Mouse (Mus musculus) forebrain, postnatal 0 days (tissue): ENCODE results near the gene Ppp1cc. TPM values are rescaled to one million over a fixed set of nuclear protein-coding genes. Genes with fewer than 3 reads are reported as not detected.

Experiments used
- ATAC-seq: fragments of 200-750 bp; cut with Nextera tagmentation; 2 replicates; pipeline ENCODE4 v1.8.0; 2017; ENCODE audit warnings: mild to moderate bottlenecking, moderate library complexity
- DNase-seq: peaks from one replicate; pipeline ENCODE4 v3.0.0-alpha.2; 2015
- H3K27ac ChIP-seq: fragments of 300-500 bp; sonication (generic); 2 replicates; pipeline ENCODE4 v1.5.1; 2014; ENCODE audit warnings: low read depth, mild to moderate bottlenecking, antibody characterized with exemption, low read length, moderate library complexity, mixed read lengths
- H3K27me3 ChIP-seq: fragments of 300-500 bp; sonication (generic); 2 replicates; pipeline ENCODE4 v1.6.1; 2014; ENCODE audit warnings: mild to moderate bottlenecking, low read length, mixed read lengths; ENCODE audit not compliant: insufficient read depth
- H3K36me3 ChIP-seq: fragments of 300-500 bp; sonication (generic); 2 replicates; pipeline ENCODE4 v1.6.1; 2014; ENCODE audit warnings: mild to moderate bottlenecking, moderate library complexity; ENCODE audit not compliant: insufficient read depth
- H3K4me1 ChIP-seq: fragments of 300-500 bp; sonication (generic); 2 replicates; pipeline ENCODE4 v1.6.1; 2014; ENCODE audit warnings: antibody characterized with exemption; ENCODE audit not compliant: insufficient read depth
- H3K4me2 ChIP-seq: fragments of 300-500 bp; sonication (generic); 2 replicates; pipeline ENCODE4 v1.6.1; 2014; ENCODE audit warnings: low read depth, mild to moderate bottlenecking, moderate library complexity
- H3K4me3 ChIP-seq: fragments of 300-500 bp; sonication (generic); 2 replicates; pipeline ENCODE4 v1.5.1; 2014; ENCODE audit warnings: low read depth, low read length, mixed read lengths
- H3K9ac ChIP-seq: fragments of 300-500 bp; sonication (generic); 2 replicates; pipeline ENCODE4 v1.6.1; 2014; ENCODE audit warnings: mild to moderate bottlenecking
- H3K9me3 ChIP-seq: fragments of 300-500 bp; sonication (generic); 2 replicates; pipeline ENCODE4 v1.6.1; 2016; ENCODE audit warnings: low read length
- CTCF ChIP-seq: sonication (generic); IDR thresholded peaks from 2 replicates; pipeline ENCODE4 v1.5.1; 2016; ENCODE audit warnings: antibody characterized with exemption, control low read depth, low read depth
- WGBS: fragments of 180-500 bp; shearing (Covaris S2); extraction: QIAGEN DNeasy Blood & Tissue Kit; methylation state at CpG from one replicate; pipeline ENCODE4 v1.1.7; 2014; 5-methylcytosine and 5-hydroxymethylcytosine counted together
- polyA plus RNA-seq: library from polyadenylated mRNA; unstranded; fragments of >200 nt; fragmentation: Nextera tagmentation; extraction: Ambion mirVana; gene quantifications from 2 replicates; pipeline ENCODE4 v1.2.1, GENCODE M21; 2015
- total RNA-seq: library from RNA; depleted of rRNA; stranded (reverse); fragments of >200 nt; gene quantifications from 2 replicates; pipeline ENCODE4 v1.2.3, GENCODE M21; 2014; rRNA removed

Gene Ppp1cc
- total and polyA plus RNA-seq, 2 experiments from 2014 or later: 193 to 278 TPM

- TF ChIP-seq CTCF: no peak
- Histone ChIP-seq H3K9me3 (no peaks in the 10 kb centered on the region), H3K4me3 (no peak overlapping the region), H3K9ac (no peak overlapping the region), H3K27me3 (no peaks in the 10 kb centered on the region), H3K36me3 (no peaks in the 10 kb centered on the region), H3K4me2 (no peak overlapping the region), H3K27ac (no peak overlapping the region), H3K4me1 (no peaks in the 10 kb centered on the region)
- WGBS: 88% methylated on average over 4 of the region's 4 CpGs
- DNase-seq (no peak), ATAC-seq (no peak)
Measured at GRCm38 (mm10) chr5:122221085-122221484, 63.0 kb downstream of the Ppp1cc start.

DNA sequence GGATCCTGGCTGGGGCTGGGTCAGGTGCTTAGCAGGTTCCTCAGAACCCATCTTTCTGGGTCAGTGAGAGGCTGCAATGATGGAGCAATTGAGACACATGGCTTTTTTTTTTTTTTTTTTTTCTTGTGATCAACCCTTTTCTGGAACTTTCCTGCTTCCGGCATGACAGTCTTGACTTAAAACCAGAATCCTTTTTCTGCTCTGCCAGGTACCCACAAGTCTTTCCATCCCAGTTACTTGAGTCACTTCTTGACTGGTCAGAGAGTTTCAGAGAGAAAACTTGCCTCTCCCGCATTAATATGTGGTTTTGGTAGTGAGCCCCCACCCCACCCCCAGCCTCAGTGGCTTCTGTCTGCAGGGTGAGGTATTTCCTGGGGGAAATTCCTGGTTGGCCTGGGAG, 66.2 kb downstream of the Ppp1cc start:
- ATAC-seq (no peak), DNase-seq (no peak)
- H3K9me3 ChIP-seq: no peaks in the 10 kb centered on the region
- H3K4me1 ChIP-seq: no peaks in the 10 kb centered on the region
- WGBS: 91% methylated on average over 2 of the region's 2 CpGs
- no peak overlapping the region for H3K4me2 ChIP-seq
- no peak for TF ChIP-seq CTCF
- H3K4me3 ChIP-seq: no peak overlapping the region
- no peak overlapping the region for H3K27ac ChIP-seq
- H3K9ac ChIP-seq: no peak overlapping the region
- no peaks in the 10 kb centered on the region for H3K36me3 ChIP-seq
- H3K27me3 ChIP-seq: no peaks in the 10 kb centered on the region

Other genes with a start within 250 kb of the Ppp1cc start
- 44.0 and 52.4 TPM in 2 replicates for gene Cux2, start 108.2 kb upstream of the Ppp1cc start, total RNA-seq
- 16.2 and 16.7 TPM in 2 replicates for gene Cux2, start 108.2 kb upstream of the Ppp1cc start, polyA plus RNA-seq
- gene Myl2, start 57.3 kb upstream of the Ppp1cc start, total RNA-seq: 0.38 and 2.9 TPM in 2 replicates
- 1.7 TPM in 2 replicates for gene Myl2, start 57.3 kb upstream of the Ppp1cc start, polyA plus RNA-seq
- 0.43 TPM in 1 of 2 replicates, not detected in the other for gene Ccdc63, start 17.5 kb upstream of the Ppp1cc start, total RNA-seq
- 0.08 and 0.16 TPM in 2 replicates for gene Ccdc63, start 17.5 kb upstream of the Ppp1cc start, polyA plus RNA-seq
- gene Hvcn1, start 48.5 kb downstream of the Ppp1cc start, total RNA-seq: 1.7 and 3.0 TPM in 2 replicates
- 1.2 and 1.6 TPM in 2 replicates for gene Hvcn1, start 48.5 kb downstream of the Ppp1cc start, polyA plus RNA-seq
- gene Tctn1, start 106.2 kb downstream of the Ppp1cc start, total RNA-seq: 20.3 and 31.2 TPM in 2 replicates
- 2.9 and 4.3 TPM in 2 replicates for gene Tctn1, start 106.2 kb downstream of the Ppp1cc start, polyA plus RNA-seq
- 14.8 and 18.3 TPM in 2 replicates for gene Pptc7, start 126.1 kb downstream of the Ppp1cc start, total RNA-seq
- 4.2 and 6.7 TPM in 2 replicates for gene Pptc7, start 126.1 kb downstream of the Ppp1cc start, polyA plus RNA-seq
- 16.4 and 20.0 TPM in 2 replicates for gene Rad9b, start 196.0 kb downstream of the Ppp1cc start, total RNA-seq
- 14.1 and 14.6 TPM in 2 replicates for gene Rad9b, start 196.0 kb downstream of the Ppp1cc start, polyA plus RNA-seq
- 142 and 157 TPM in 2 replicates for gene Vps29, start 196.1 kb downstream of the Ppp1cc start, total RNA-seq
- 364 and 391 TPM in 2 replicates for gene Vps29, start 196.1 kb downstream of the Ppp1cc start, polyA plus RNA-seq
- 31.2 and 37.6 TPM in 2 replicates for gene Gpn3, start 213.6 kb downstream of the Ppp1cc start, total RNA-seq
- 41.0 and 44.2 TPM in 2 replicates for gene Gpn3, start 213.6 kb downstream of the Ppp1cc start, polyA plus RNA-seq
- gene Fam216a, start 214.1 kb downstream of the Ppp1cc start, total RNA-seq: 136 and 141 TPM in 2 replicates
- gene Fam216a, start 214.1 kb downstream of the Ppp1cc start, polyA plus RNA-seq: 147 and 150 TPM in 2 replicates
- gene Arpc3, start 233.6 kb downstream of the Ppp1cc start, total RNA-seq: 234 and 357 TPM in 2 replicates
- gene Arpc3, start 233.6 kb downstream of the Ppp1cc start, polyA plus RNA-seq: 171 and 225 TPM in 2 replicates